Mouse (Mus musculus) liver, postnatal 0 days (tissue): ENCODE data around the gene Sept3.
A peak's percentile ranks its signal among the peaks of the same experiment; 100 is the strongest.

Source experiments
- CTCF ChIP-seq: sonication (generic); IDR thresholded peaks from 2 replicates; pipeline ENCODE4 v1.5.1; 2016; ENCODE audit warnings: antibody characterized with exemption, low read depth
- EP300 ChIP-seq: IDR thresholded peaks from 2 replicates; pipeline ENCODE4 v1.6.1; 2016; ENCODE audit warnings: antibody characterized with exemption, low read depth, mild to moderate bottlenecking

DNA sequence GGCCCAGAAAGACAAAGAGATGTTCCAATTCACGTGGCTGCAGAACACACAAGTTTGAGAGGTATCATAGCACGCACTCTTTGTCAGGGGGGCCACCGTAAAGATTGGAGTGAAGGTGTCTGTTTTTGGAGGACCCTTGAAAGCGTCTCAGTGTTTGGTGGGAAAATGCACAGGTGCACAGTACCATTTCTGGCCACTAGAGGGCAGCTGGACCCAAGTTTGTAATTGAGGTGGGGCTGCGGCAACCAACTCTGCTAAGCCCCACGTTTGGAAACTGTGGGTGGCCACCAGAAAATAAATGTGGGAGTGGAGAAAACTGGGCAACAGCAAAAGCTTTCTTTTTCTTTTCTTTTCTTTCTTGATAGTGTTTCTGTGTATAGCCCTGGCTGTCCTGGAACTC is 8.3 kb upstream of the Sept3 start:
- TF ChIP-seq CTCF (peak; percentile 94), EP300 (no peak)
